Mouse (Mus musculus): ENCODE measurements around the gene Syt13. TPM values are rescaled to one million over a fixed set of nuclear protein-coding genes. Genes with fewer than 3 reads are reported as not detected.

Syt13 gene
- 100 to 1,000 TPM; 125 to 148 (median 136) TPM for total RNA-seq (2022)

DNA sequence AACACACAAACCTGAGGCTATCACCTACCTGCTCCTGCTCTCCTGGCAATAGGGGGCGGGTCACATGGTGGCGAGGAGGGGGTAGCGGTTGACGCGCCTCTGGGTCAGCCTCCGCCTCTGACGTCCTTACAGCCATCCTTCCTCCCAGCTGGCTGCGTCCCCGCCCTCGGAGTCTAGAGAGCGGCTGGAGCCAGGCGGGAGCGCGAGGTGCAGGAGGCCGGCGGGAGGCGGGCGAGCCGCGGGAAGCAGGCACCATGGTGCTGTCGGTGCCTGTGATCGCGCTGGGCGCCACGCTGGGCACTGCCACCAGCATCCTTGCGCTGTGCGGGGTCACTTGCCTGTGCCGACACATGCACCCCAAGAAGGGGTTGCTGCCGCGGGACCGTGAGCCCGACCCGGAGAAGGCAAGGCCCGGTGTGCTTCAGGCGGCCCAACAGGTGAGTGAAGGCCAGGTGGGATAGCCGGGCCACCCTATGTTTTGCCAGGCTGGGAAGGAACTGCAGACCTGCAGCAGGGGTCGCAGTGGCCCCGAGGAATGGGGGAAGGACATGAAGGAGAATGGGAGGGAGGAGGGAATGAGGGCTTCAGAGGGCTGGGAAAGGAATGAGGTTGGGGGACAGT is at the start of gene Syt13:
Gene Syt13 (plus strand): TSS at position 166 of the 621 bp plus-strand sequence.
- DNase-seq (ENCODE audit: low spot score in 2 of 2): peak; percentile 56 to 69

DNA sequence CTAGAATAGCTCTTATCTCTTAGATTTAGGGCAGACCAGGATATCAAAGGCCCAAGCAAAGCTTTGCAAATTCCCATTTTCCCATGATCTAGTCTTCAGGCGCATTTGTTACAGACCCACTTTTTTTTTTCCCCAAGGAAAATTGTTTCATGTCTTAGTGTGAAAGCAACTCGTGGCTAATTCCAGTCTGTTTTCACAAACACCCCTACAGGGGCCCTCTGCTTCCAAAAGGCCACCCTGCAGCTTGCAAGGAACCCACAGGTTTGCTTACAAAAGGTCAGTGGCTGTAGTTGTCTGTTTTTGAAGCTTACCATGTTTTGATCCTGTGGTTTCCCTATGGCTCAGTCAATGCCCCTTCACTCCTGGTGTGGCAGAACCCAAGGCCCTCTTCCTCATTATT is 48.3 kb upstream of the Syt13 start:
- no peak for DNase-seq (ENCODE audit: low spot score in 2 of 2)

DNA sequence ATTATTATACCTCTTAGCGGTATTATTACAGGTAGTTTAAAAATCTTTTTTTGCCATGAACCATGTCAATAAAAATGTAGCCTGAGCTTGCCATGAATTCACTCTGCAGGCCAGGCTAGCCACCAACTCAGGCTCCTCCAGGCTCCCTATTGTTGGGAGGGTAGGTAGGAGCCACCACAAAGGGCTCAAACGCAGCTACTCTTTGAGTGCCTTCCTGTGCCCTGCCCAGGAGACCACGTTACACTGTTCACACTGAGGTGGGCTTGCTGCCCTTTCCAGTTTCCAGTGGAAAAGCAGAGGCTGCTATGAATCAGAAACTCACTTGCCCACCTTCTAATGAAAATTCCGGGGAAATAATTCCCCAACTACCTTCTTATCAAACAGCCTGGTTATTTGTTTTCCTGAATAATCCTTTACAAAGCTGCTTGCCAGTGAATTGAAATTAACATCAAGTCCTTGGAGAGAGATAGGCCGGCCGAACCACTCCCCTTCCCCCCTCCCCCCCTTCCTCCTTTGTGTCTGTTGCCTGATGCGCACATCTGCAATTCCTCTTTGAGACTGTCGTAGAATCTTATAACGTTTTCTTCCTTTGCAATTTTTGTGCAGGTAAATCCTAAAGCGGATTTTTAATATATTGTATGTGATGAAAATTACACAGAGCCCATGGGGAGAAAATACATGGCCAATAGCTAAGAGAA is 44.6 kb upstream of the Syt13 start:
- no peak for DNase-seq (ENCODE audit: low spot score in 2 of 2)

DNA sequence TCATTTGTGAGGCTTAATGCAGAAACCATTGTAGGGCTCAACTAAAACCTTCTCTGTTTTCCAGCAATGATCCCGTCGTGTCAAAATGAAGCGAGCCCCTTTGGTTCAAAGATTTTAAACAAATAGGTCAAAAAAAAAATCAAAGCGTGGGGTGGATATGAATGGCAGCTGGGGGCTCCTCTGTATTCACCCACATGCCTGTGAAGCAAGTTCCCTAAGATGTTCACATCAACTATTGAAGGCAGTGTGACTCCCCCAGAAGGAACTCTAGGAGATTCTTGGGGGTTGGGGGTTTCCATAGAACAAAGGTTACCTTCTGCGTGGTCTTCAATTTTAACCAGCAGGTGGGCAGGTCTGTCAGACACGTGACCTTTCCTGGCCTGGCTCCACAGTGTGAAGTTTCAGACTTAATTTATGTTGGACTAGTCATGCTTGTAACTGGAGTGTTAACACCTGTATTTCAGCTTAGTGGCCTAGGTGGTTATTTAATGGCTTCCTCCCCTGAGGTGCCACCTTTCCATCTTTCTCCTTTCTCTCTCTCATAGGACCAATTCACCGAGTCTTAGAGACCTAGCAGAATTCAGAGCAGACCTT is 43.7 kb upstream of the Syt13 start:
- no peak for DNase-seq (ENCODE audit: low spot score in 2 of 2)

DNA sequence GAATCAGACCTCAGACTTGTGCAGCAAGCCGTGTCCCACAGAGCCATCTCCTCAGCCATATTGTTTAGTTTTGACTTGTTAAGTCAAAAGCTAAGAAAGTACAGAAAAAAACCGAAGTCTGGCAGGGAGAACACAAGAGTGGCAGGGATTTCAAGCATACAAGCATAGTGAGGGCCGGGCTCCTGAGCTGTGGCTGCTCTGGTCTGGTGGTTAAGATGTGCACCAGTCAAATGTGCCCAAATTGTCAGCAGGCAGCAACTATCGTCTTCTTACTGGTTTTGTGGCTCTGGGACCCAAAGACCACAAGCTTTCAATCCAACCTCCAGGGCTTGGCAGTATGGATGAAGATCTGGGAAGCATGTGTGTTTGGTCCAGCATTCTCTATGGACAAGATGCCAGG is 42.2 kb upstream of the Syt13 start:
- DNase-seq (ENCODE audit: low spot score in 2 of 2): no peak

DNA sequence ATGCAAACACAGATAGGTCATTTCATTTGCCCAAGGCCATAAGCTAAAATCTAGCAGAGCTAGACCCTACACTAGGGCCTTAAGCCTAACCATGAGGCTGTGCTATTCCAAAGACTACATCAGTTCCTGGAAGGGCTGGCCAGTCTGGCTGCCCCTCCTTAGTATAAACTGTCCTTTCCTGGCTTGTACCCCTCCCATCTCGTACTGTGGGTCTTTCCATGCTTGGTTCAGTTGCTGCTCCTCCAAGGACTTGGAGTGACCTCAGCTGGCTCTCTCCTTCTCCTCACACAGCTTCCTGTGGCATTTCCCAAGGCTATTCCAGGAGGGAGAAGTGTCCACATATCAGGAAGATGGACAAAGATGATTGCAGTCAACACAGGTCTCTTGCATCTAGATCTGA is 40.3 kb upstream of the Syt13 start:
- DNase-seq (ENCODE audit: low spot score in 2 of 2): no peak

DNA sequence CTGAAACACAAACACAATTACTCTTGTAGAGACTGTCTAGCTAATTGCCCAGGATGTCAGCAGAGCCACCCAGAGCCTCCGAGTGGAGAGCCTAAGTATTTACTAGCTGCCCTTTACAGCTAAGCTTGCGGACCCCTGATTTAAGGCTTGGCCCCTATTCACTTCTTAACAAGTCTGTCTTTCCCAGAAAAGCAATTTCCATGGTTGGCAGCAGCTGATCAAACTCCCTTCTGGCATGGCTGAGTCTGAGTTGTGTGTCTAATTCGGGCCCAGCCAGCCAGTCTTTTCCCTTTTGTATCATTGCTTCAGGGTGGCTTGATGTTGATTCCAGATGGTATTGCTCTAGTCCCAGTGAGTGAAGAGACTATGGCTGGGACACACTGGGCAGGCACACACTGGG is 37.4 kb upstream of the Syt13 start:
- no peak for DNase-seq (ENCODE audit: low spot score in 2 of 2)

DNA sequence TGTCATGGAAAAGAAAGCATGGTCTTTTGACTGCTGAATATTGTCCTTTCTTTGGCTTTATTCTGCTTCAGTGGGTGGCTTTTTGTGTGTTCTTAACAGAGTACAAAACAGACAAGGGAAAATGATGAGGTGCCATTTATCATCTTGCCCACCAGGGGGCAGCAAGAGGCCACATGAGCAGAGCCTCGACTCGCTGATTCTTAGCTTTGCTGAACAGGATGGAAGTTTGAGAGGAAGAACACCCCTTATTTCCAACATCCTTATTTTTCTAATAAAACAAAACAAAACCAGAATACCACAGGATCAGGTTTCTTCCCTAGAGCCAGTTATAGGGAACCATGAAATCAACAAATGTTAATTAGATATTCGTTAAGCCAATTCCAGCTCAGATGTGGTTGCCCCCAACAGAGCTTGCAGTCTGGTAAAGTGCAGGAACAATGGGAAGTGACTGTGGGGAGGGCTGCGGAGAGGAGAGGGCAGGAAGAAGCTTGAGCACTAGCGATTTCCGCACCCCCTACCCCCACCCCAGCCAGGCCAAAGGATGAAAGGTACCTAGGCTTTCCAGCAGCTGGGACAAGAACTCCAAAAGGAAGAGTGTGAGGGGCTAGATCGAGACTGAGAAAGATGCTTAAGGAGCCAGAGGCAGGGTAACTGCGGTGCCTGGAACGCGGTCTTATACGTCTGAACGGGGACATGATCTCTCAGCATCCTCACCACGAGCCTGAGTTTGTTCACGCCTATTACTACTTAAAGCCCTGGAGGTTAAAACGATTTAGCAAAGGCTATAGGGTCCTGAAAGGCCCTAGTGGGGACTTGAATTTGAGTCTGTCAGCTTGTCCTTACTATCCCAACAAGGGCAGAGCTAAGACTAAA is 31.6 kb upstream of the Syt13 start:
- DNase-seq (ENCODE audit: low spot score in 2 of 2): peak; percentile 52 to 72

DNA sequence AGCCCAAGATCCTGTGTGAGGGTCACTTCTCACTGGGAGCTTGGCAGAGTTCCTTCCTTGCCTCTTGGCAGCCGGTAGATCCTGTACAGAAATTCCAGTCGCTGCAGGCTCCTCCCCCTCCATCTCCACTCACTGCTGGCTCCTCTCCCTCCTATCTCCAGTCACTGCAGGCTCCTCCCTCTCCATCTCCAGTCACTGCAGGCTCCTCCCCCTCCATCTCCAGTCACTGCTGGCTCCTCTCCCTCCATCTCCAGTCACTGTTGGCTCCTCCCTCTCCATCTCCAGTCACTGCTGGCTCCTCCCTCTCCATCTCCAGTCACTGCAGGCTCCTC is 31.0 kb upstream of the Syt13 start:
- no peak for DNase-seq (ENCODE audit: low spot score in 2 of 2)

DNA sequence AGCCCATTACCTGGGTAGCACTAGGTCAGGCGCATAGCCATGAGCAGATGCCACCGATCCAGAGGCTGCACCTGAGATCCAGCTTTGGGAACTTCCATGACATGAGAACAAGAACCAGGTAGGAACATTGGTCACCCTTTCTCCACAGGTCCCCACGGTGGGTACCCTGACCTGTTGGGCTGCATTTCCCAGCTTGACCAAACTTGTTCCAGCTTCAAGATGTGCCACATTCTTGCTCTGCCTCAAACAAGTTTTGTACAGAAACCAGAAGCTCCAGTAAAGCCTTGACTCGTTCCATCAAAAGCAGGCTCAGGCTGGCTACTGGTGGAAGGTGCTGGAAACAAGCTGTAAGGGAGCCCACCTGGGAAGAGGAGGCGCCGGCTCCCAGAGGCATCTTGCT is 29.9 kb upstream of the Syt13 start:
- DNase-seq (ENCODE audit: low spot score in 2 of 2): no peak

DNA sequence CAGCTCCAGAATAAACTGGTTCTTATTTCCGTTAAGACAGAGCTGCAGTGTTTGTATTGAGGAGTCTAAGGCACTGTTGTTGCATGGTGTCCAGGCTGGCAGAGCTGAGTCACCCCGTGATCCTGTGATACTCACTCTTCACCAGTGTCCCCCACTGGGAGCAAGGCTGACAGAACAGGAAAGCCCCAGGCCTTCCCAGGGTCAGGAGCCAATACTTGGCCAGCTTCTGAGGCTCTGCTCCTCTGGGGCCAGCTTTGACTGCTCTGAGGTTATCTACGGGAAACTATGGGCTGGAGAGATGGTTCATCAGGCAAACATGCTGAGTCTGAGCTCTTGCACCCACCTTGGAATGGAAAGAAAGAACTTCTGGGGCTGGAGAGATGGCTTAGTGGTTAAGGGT is 28.0 kb upstream of the Syt13 start:
- DNase-seq (ENCODE audit: low spot score in 2 of 2): no peak

DNA sequence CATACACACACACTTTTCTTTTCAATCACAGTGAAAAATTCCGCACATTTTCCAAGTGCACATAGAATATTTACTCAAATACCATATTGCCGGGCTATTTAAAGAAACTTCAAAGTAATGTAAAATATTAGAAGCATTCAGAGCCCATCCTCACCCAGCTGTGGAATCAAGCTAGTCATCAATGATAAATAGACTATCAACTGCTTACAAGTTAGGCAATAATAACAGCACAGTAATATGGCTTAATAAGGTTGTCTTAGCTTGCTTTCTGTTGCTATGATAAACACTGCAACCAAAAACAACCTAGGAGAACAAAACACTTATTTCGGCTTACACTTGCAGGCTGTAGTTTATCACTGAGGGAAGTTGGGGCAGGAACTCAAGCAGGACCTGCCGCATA is 22.4 kb upstream of the Syt13 start:
- DNase-seq (ENCODE audit: low spot score in 2 of 2): no peak

DNA sequence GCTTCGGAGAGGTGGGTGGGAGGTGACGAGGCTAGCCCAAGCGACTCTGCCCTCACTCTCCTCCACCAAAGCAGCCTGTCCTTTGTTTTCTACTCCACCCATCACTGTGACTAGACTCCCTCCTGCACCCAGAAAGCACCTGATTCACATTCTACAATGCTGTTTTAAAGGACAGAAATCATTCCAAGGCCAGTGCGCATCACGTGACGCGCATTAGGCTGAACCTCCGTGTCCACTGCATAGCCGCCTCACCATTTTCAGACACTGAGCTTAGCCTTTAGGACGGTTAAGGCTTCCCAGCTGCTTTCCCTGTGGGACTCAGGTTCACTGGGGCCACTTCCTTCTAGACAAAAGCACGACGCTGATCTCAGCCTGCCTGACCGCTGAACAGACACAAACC is 11.2 kb upstream of the Syt13 start:
- no peak for DNase-seq (ENCODE audit: low spot score in 2 of 2)

DNA sequence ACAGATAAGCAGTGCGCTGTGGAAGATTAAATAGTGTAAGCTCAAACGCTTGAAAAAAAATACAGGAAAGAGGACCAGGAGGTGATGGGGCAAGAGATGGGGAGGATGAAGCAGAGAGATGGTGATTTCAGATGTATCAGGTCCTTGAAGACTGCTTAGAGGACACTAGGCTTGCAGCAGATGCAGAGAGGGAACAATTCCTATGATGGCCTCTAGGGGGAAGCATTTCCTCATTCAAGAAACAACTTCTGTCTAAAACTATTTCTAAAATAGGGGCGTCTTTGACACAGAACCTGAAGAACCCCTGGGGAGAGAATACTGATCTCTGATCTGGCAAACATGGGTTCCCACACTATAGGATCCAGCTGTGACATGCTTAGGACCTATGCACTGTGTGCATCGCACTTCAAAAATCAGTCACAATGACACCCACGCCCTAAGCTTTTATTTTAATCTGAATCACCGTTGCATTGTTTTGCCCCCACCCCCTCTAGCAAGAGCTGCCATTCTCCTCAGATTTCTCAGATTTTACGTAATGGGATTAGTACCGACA is 10.5 kb upstream of the Syt13 start:
- DNase-seq (ENCODE audit: low spot score in 2 of 2): peak in 1 of 2 experiments; percentile 65

DNA sequence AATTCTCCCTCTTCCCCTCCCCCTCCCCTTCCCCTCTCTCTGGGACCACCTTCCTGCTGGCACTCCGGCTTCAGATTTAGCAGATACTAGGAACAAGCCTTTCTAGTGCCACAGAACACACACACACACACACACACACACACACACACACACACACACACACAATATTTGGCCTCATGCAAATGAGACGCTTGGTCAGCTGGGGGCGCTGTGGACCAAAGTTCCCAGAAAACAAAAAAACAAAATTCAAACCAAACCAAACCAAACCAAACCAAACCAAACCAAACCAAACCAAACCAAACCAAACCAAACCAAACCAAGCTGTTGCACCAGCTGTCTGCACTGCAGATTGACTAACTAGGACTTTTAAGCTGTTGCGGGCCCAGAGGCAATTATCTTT is 4.5 kb upstream of the Syt13 start:
- no peak for DNase-seq (ENCODE audit: low spot score in 2 of 2)

DNA sequence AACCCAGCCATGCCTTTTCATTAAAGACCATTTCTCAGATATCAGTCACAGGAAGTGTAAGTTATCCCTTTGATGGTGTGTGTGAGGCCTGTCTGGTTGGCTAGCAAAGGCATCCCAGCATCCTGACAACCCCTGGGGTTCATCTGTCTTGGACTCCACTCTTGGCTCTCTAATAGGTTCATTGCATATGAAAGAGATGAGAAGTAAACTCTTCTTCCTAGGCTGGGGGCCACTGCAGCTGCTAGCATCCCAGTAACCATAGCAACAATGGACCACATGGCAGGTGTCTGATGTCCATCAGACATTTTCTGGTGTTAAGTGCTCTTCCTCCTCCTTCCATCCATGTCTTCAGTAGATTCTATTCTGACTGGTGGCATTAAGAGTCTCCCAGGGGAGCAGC is 2.6 kb upstream of the Syt13 start:
- no peak for DNase-seq (ENCODE audit: low spot score in 2 of 2)

DNA sequence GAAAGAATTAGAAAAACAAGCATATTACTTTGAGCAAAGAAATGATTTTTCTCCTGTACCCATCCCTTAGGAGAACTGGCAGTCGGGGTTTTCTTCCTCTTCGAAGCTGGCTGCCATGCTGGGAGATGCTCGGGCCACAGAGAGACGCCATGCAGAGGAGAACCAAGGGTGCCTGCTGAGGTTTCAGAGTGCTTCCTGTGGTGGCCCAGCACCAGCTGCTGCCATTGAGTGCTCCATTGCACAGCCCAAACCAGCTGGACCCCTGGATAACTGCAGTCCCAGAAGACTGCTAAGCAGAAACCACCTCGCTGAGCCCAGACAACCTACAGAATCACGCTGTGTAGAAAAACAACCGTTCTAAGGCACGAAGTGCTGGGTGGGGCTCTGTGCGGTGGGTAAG is 1.6 kb upstream of the Syt13 start:
- no peak for DNase-seq (ENCODE audit: low spot score in 2 of 2)

DNA sequence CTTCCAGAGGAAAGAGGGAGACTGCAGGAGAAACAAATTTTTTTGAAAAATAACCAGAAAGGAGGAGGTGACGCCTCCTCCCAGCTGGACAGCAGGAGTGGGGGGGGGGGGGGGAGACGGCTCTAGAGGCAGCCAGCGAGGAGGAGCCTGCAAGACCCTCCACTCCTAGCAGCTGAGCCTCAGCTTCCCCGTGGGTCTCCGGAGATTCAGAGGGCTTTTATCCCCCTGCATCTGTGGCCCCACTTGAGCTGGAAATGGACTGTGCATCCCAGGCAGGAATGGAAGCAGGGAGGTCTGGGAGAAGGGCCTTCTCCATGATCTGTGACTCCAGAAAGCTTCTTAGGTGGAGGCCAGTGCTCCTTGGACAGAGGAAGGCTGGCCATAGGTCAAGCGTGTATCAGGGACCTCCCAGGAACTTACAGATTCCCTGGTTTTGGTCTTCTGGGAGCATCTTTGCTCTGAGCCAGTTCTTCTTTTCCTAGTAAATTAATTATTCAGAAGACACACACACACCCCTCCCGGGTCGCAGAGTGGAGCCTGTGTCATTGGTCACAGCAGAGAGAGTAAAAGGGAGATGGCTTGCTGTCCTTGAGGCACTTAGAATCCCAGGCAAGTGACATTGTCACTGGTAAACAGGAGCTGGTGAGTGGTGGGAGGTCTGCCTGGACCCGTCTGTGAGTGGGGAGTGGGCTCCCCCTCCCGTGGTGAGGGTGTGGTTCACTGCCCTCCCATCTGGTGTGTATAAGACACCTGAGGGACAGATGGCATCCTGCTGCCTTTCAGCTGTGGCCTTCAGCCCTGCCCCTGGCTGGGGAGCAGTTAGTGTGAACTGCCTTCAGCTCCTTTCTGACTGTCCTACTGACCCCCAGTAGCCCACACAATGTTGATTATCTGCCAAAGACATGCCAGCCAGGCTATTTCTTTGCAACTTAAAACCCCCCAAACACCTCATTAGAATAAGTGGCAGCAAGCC is 1.0 kb downstream of the Syt13 start:
- DNase-seq (ENCODE audit: low spot score in 2 of 2): no peak

DNA sequence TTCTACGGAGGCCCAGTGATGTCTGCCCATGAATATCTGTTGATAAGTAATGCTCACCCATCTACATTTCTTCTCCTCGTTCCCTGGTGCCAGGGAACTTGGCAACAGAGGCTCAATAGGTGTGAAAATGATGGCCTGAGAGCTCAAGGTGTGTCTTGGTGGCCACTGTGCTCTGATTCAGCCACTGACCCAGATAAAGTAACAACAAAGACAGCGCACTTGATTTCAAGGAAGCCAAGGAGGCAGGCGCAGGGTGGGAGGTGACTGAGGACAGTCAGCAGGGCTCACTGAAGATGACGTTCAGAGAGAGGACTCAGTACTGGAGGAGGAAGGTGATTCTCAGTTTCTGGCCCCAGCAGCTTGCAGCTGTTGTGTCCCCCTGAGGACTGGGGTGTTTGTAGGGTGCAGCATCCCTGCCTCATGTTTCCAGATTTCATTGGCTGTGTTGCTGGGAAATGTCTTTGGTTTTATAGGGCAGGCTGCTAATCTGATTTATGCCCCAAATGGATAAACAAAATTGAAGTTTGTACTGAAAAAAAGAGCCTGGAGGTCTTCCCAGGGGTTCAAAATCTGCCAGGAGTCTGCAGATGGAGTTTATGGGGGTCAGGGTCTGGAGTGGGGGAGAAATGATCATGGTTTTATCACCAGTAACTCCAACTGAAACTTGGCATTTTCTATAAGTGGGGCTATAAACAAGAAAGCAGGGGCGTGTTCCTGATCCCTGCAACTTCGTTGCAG is 2.7 kb downstream of the Syt13 start:
- no peak for DNase-seq (ENCODE audit: low spot score in 2 of 2)

DNA sequence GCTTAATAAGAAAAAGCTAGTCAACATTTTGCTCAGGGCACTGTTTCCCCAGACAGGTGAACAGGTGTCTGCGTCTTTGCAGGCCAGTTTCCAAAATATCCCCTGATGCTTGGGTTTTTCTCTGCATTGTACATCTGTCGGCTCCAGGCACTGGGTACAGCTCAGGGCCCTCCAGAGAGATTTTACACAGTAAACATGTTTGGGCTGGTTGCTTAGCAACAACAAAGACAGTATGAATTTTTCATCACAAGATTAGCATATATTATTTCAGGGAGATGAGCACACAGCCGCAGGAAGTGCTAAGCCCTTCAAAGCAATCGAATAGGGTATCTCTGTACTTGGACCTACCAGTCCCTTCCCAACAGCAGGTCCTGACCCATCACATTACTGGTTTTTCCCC is 5.8 kb downstream of the Syt13 start:
- peak; percentile 54 to 55 for DNase-seq (ENCODE audit: low spot score in 2 of 2)

Measured in layer of hippocampus, adult 8-10 months (tissue).